Mouse (Mus musculus) heart, postnatal 0 days (tissue): ENCODE results near the gene Gabrb1.

Source experiments
- CTCF ChIP-seq: IDR thresholded peaks from 2 replicates; pipeline ENCODE4 v1.5.1; 2016; ENCODE audit warnings: antibody characterized with exemption, control low read depth, low read depth
- EP300 ChIP-seq: IDR thresholded peaks from 2 replicates; pipeline ENCODE4 v1.6.1; 2016; ENCODE audit warnings: antibody characterized with exemption, low read depth

DNA sequence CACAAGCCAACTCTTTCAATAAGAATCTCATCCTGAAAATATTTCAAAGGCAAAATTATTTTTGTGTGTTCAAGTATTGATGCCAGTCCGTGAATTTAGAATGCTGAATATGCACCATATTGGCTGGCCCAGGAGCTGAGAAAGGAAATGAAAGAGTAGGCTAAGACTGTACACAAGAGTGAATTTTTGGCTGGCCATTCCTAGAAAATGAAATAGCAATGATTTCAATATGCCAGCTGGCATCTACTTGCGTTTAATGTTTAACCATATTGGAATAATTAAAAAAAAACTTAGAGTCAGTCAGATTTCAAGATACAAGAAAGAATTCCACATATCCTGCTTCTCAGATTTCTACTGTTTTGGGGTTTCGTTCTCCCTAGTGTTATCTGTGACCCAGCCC, 30.1 kb upstream of the Gabrb1 start:
- TF ChIP-seq CTCF (no peak), EP300 (no peak)
